Mouse (Mus musculus) G1E (cell line): ENCODE results near the gene Prtn3.

Experiments
- CTCF ChIP-seq: IDR thresholded peaks from 2 replicates; pipeline ENCODE4 v1.5.1; 2012; ENCODE audit warnings: low read depth, low read length, inconsistent platforms, mixed read lengths
- POLR2AphosphoS5 ChIP-seq: IDR thresholded peaks from 2 replicates; pipeline ENCODE4 v1.6.1; 2012; ENCODE audit warnings: low read depth, low read length, inconsistent platforms; ENCODE audit not compliant: insufficient replicate concordance
- TAL1 ChIP-seq: conservative IDR thresholded peaks from 2 replicates; pipeline ENCODE4 v1.6.1; 2012; ENCODE audit warnings: low read depth, low read length, inconsistent platforms, mixed read lengths

DNA sequence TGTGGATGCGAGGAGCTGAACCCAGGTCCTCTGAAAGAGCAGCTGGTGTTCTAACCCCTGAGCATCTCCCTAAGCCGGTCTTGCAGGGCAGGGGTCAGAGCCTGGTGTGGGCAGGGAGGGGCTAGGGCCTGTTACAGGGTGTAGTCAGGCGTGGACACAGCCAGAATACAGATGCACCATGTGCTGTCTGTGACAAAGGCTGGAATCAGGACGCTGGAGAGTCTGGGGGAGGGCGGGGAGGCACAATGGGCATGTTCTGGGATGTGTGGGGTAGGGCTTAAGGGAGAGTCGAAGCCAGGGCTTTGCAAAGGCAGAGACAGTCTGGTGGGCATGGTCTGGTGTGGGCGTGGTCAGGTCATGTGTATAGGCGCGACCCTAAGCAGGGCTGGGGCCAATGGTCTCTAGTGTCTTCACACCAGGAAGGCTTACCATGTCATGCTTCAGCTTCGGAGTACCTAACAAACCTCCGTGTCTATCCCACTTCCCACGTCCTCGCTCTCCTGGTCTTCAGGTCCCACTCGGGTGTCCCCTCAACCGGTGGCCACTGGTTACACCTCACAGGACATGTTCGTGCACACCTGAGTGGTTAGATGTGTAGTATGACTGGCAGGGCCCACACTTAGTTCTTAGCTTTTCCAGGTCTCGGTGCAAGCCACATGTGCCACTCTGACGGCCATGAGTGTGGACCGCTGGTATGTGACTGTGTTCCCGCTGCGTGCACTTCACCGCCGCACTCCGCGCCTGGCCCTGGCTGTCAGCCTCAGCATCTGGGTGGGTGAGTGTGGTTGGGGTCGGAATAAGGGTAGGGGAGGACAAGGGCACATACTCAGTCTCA, 46.0 kb downstream of the Prtn3 start:
- no peak for TF ChIP-seq CTCF
- no peak for TF ChIP-seq TAL1
- no peak for TF ChIP-seq POLR2AphosphoS5
